Mouse (Mus musculus): ENCODE results near the gene Ncoa3. TPM values are rescaled to one million over a fixed set of nuclear protein-coding genes. Genes with fewer than 3 reads are reported as not detected.
"Not testable (repeated sequence)": the region's sequence is repeated elsewhere in the genome, so short reads cannot be mapped to it uniquely, and the experiment has no call there.

Gene Ncoa3
- total RNA-seq, 2 experiments from 2014 or later = 9.2 to 10.4 TPM

DNA sequence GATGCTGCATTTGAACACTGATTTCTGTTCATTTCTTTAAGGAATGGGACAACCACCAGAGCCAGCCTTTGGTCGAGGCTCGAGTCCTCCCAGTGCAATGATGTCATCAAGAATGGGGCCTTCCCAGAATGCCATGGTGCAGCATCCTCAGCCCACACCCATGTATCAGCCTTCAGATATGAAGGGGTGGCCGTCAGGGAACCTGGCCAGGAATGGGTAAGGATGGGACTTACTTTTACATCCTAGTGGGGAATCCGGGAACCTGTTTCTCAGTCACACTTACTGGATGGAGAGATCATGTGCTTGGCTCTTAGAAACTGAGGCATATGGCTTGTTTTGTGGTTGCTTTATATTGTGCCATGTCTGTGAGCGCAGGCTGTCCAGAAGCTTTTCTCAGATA lies 76.7 kb downstream of the Ncoa3 start:
- no peak for ATAC-seq (replicated peaks; ENCODE audit: low FRiP score, poor library complexity, severe bottlenecking)

DNA sequence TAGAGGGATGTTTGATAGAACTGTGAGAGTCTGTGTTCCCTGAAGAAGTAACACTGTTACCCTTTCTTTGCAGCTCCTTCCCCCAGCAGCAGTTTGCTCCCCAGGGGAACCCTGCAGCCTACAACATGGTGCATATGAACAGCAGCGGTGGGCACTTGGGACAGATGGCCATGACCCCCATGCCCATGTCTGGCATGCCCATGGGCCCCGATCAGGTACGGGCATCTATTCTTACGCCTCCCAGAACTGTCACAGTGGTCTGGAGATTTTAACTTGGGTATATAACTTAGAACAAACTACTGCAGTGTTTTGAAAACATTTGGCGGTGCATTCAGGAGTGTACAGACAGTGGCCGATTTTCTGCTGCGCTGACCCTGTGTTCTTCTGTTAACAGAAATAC lies 77.3 kb downstream of the Ncoa3 start:
- no peak for ATAC-seq (replicated peaks; ENCODE audit: low FRiP score, poor library complexity, severe bottlenecking)

DNA sequence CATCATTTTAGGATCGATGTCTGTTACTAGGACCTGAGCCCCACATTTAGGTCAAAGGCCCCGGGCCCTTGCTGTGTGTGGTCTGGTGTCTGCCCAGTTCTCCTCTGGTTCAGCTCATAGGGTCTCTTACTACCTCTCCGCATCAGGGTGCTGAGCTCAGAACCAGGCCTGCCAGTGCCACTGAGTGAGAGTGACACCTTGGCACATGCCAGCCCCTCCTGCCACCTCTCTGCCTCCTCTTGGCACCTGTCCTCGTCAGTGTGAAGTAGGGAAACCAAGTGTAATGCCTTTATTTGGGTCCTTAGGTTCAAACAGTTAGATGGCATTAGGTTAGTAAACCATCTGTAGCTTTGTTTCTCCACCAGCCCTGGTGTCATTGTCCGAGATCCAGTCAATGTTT lies 79.0 kb downstream of the Ncoa3 start:
- ATAC-seq (replicated peaks; ENCODE audit: low FRiP score, poor library complexity, severe bottlenecking) = no peak

DNA sequence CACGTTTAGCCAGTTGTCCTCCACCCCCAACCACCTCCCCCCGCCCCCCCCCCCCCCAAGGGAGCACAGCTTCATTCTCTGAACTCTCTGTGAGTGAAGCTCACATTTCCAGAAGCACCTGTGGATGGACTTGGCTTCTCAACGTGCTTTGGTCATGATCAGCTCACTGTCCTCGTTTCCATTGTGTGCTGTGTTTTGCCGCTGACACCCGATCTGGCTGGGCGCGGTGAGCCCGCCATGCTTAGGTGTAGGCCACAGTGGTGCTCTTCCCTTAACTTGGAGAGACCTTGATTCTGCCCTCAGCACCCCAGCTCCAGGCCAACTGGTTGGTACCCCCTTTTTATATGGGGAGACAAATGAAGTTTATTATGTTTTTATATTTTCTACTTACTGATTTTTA lies 79.5 kb downstream of the Ncoa3 start:
- ATAC-seq (replicated peaks; ENCODE audit: low FRiP score, poor library complexity, severe bottlenecking) = no peak

DNA sequence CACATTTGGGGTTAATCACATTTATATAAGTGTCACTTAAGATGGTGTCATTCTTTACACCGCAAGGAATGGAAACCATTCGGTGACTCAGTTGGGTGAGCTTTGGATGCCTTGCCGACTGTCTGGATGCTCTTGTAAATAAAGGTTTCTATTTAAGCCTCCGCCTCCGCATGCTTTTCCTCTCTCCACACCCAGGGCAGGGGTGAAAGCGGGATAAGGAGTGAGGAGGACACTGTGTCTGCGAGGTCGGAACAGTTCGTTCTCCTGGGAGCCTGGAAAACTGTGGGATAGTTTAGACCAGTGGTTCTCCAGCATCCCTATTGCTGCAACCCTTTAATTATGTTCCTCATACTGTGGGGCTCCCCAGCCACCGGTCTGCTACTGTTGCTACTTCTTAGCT lies 80.6 kb downstream of the Ncoa3 start:
- ATAC-seq (replicated peaks; ENCODE audit: low FRiP score, poor library complexity, severe bottlenecking) = no peak

DNA sequence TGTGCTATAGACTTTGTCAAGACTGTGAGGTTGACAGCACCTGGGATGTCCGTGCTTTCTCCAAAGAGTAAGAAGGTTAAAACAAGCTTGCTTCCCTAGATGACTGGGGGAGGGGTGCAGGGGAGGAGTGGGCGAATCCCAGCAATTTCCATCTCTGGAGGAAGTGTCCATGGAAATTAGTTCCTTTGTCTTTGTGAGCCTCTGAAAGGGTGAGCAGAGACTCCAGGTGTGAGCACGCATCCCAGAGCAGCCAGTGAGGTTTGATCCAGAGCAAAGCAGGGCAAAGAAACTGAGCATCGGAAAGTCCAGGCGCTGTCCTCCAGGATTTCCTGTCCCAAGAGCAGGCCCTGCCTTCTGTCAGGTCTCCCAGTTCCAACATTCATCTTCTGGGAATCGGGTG lies 81.9 kb downstream of the Ncoa3 start:
- ATAC-seq (replicated peaks; ENCODE audit: low FRiP score, poor library complexity, severe bottlenecking) = no peak

DNA sequence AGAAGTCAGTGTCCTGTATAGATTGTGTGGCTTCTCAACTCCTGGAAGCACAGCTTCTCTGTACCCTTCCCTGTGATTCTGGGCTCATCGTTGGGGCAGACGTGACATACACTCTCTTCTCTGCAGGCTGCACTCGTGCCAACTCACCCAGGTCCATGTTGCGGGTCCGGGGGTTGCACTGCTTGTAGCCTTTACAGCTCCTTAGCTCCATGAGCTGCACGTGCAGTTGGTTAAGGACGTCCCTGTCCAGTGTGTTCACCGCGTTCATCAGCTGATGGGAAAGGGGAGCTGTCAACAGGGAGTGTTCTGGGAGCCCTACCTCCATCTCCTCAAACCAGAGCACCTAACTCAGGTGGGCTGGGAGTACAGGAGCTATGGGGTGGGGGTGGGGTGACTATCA lies 84.9 kb downstream of the Ncoa3 start:
- no peak for ATAC-seq (replicated peaks; ENCODE audit: low FRiP score, poor library complexity, severe bottlenecking)

DNA sequence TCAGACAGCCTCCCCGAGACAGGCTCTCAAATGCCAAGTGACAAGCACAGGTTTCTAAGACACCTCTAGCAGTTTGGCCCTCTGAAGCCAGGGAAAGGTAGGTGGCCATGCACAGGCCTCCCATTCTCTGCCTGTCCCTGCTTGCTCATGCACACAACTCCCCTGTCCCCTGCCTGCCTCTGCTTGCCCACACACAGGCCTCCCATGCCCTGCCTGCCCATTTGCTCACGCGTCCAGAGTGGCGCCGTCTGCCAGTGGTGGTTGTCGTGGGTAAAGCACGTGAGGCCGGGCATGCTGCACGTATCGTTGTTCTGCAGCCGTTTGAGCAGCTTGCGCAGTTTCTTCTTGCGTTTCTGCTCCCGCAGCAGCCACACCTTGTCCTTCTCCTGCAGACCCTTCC lies 86.8 kb downstream of the Ncoa3 start:
- ATAC-seq (replicated peaks; ENCODE audit: low FRiP score, poor library complexity, severe bottlenecking) = no peak

DNA sequence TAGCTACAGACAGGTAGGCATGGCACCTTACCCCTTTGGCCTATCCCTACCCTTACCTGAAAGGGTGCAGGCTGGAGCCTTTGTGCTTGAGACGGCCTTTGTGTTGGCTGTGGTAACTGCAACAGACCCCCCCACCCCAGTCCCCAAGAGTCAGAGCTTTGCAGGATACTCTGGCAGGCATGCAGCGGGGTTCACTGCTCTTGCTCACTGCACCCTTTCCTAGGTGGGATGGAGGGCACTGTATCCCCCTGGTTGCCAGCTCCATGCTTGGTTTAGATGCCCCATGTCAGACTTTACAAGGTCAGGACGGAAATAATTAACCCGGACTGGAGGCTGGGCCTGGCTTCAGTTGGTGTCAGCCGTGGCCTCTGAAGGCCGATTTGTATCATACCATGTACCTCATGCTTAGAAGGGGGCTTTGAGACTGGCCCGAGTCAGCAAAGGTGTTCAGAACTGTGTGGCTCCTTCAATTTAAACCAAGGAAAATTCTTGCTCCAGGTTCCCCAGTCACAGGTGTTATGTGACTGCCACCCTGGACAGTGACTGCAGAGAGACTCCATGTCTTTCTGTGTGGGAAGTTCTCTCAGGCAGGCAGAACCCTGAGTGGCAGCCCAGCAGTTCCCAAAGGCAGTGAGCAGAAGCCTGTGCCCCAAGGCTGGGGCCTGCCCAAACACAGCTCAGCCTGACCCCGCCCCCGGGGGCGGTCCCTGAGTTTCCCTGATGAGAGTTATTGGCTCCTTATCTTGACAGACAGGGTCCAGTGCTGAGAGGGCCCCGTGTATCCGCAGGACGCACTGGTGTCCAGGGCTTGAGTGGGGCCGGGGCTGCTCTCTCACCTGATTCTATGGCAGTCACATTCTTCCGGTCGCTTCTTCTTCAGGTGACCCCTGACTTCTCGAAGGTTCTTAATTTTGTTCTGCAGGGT lies 87.8 kb downstream of the Ncoa3 start:
- no peak for ATAC-seq (replicated peaks; ENCODE audit: low FRiP score, poor library complexity, severe bottlenecking)

DNA sequence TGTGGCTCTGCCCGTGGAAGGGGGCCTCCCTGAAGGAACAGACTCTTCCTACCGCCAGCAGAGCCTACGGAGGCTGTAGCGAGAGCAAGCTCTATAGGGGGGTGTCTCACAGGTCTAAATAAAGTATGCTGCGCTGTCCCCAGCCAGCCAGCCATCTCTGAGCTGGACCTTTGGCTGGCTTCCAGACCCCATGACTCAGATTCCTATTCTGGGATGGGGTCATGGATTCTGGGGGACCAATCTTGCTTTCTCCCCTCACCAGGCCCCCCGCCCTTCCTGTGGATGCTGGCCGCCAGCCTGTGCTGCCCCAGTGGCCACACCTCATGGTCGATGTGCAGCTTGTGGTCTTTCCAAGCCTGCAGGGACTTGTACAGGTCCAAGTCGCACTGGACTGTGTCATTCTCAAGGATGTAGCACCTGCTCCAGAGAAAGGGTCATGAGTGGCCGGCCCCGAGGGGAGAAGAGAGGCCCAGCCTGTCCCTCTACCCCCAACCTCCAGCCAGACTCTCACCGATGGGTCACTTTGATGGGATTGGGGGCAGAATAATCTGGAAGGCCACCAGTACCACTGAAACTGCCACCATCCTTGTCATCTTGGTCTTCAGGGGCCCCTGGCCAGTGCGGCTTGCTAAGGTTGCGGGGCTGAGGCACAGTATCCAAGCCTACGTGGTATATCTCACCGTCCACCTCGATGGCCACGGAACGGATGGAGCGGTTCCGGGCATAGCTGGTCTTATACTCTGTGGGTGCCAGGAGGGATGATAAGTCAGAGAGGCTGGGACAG lies 88.7 kb downstream of the Ncoa3 start:
- ATAC-seq (replicated peaks; ENCODE audit: low FRiP score, poor library complexity, severe bottlenecking) = no peak

DNA sequence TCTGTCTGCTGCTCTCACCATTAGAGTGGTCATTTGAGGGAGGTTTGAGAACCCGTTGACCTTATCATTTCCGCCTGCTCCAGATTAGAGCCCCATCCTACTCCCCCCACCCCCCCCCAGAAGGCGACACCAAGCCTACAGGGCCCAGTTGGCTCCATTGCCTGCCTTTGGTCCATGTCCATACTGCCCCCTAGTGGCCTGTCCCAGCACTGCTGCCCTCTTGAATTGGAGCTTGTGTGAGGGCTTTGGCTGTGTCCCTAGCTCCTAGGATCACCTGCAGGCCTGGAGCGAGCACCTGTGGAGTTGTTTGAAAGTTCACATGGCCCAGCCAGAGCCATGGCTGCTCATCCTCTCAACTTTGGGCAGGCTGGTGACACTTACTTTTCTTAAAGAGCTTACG lies 89.8 kb downstream of the Ncoa3 start:
- peak; percentile 60 for ATAC-seq (replicated peaks; ENCODE audit: low FRiP score, poor library complexity, severe bottlenecking)

DNA sequence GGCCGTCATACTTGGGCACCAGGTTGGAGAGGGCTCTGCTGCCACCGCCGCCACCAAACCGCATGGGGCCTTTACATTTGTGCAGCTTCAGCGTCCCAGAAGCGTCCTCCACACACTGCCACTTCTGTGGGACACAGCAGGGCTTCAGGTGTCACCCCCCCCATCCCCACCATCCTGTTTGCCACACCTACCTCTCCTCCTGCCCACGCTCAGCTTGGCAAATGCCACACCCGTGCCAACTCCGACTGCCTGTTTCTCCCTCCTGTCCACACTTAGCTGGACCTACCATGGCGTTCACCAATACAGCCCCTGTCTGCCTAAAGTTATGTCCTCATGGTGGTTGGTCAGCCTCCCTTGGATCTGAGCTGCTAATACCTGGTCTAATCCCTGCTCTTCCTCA lies 90.2 kb downstream of the Ncoa3 start:
- no peak for ATAC-seq (replicated peaks; ENCODE audit: low FRiP score, poor library complexity, severe bottlenecking)

DNA sequence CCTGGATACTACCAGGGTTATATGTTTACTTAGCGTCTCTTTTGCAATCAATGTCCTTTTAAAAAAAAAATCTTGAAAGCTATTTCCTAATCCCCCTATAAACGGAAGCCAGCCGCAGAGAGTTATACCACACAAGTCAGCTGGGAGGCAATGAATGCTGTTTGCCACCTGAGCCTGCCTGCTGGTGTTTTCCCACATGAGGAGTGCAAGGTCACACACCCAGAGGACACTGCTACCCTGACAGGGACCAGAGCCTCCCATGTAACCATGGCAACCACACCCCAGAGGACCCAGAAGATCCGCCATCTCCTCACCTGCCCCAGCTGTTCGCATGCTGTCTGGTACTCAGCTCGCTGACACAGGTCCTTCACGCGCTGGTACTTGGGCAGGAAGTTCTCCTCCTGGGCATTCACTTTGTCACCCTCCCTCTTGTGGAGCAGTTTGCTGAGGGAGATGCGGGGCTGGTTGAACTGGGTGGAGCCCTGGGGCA lies 91.2 kb downstream of the Ncoa3 start:
- no peak for ATAC-seq (replicated peaks; ENCODE audit: low FRiP score, poor library complexity, severe bottlenecking)

DNA sequence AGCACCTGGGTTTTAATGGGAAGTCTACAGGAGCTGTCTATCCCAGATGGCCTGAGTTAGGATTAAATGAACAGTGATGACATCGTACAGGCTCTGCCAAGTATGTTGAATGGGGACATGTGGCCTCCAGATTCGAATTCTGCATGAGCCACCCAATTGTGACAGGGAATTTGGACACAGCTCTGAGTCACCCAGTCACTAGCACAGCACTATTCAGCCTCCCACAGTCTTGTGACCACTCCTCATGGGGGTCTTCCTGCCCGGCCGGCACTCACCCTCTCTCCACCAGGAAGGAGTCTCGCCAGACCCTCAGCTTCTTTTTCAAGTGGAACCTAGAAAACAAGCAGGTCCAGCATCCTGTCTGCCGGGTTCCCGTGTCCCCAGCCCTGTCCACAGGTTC lies 91.7 kb downstream of the Ncoa3 start:
- ATAC-seq (replicated peaks; ENCODE audit: low FRiP score, poor library complexity, severe bottlenecking) = no peak

DNA sequence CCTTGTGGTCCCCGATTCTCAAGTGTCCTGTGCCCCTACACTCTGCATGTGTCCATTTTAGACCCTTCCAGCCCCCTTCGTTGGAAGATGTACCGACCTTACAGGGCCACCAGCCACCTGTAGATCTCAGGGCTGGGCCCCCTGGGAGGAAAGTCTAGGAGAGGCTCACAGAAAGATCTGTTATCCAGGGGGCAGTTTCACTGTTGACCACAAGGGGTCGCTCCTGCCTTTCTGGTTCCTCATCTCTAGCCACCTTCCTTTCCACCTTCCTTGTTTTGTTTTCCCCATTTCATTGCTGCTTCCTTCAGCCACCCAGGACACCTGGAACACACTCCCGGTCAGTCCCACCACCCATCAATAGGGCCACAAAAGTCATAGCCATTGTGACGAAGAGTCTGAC lies 92.5 kb downstream of the Ncoa3 start:
- not testable (repeated sequence) for ATAC-seq (replicated peaks; ENCODE audit: low FRiP score, poor library complexity, severe bottlenecking)

DNA sequence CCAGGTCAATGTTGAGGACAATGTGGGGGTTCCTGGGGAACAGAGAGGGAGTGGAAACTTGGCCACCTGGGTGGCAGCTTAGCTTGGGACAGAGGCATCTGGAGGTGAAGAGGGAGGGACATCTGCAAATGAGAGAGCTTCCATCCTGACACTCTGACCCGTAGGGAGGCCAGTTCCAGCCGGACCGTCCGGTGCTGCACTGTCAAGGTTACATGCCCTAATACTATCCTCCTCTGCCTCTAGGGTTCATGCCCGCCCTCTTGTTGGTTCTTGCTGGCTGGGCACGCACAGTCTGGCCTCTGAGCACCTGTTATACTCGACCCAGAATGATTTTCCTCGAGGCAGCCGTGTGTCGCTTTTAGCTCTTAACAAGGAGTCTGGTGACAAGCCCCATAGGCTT lies 93.3 kb downstream of the Ncoa3 start:
- ATAC-seq (replicated peaks; ENCODE audit: low FRiP score, poor library complexity, severe bottlenecking) = no peak

DNA sequence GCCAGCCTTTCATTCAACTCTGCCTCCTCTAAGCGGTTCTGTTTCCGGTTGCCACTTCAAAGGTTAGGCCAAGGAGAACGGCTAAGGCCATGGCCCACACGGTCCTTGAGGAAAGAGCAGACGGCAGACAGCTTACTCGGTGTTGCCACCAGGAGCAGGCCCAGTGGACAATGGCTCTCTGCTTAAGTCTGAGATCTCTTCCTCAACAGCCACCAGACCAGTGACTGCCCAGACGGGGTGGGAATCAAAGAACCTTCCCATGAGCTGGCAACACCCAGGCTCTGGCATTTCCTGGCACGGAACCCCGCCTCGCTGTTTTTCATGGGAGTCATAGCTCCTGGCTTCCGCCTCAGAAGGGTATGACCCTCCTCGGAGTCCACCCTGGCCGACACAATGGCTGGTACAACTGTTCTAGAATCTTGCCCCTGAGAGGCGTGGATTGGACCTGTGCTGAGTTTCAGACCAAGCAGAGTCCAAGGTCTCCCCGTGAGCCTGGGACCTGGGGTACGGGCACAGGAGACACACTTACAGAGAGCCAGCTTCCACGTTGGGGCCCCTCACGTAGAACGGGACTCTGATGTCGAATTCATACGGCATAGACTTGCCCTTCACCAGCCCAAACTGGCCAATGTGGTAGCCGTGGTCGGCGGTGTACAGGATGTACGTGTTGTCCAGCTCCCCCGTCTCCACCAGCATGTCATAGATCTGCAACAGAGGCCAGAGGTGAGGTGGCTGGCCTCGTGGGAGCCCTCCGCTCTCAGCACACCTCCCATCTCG lies 94.2 kb downstream of the Ncoa3 start:
- ATAC-seq (replicated peaks; ENCODE audit: low FRiP score, poor library complexity, severe bottlenecking) = no peak

DNA sequence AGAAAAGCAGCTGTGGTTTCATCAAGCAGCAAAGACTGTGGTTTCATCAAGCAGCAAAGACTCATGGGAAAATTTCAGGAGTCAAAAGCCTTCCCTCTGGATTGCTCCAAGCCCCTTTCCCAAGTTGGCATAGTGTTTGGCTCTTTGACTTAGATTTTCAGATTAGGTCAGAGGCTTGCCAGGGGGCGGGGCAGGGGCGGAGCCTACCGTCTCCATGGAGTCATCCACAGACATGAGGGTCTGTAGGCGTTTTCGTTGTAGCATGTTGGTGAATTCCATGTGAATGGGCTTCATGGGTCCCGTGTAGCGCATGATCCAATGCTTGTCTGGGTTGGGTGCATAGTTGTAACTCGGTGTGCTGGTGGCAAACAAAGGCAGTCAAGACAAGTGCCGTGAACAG lies 96.6 kb downstream of the Ncoa3 start:
- no peak for ATAC-seq (replicated peaks; ENCODE audit: low FRiP score, poor library complexity, severe bottlenecking)

DNA sequence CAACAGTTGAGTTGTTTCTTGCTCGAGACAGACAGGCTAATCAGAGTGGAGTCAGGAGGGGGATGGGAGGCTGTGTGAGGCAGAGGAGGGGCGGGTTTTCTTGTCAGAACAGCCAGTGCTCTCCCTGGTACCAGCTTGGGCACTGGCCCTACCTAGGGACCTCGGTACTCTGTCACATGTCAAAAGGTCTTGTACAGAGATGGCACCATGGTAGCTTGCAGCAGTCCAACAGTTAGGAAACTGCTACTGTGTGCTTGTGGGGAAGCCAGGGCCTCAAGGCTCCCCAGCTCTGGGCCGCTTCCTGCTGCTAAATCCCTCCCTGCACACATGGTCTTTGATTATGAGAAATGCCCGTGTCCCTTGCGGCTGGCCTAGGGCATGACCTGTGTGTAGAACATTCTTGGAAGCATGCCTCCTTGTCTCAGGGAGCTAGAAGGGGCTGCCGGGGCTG lies 97.7 kb downstream of the Ncoa3 start:
- no peak for ATAC-seq (replicated peaks; ENCODE audit: low FRiP score, poor library complexity, severe bottlenecking)

DNA sequence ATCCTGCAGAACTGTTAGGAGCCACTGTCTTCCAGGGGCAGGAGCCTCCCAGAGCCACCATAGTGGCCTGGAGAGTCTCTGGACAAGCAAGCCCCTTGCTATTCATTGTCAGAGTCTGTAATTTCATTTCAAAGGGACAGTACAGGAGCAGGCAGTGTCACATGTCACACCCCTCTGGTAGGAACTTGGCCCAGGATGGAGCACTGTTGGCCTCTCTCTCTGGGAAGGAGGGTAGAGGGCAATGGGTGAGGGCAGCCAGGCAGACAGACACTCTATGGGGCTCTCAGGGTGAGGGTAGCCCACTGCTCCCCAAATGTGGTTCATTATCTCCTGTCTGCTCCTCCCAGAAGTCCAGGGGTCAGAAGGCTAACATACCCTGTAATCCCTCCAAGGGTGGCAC lies 99.2 kb downstream of the Ncoa3 start:
- no peak for ATAC-seq (replicated peaks; ENCODE audit: low FRiP score, poor library complexity, severe bottlenecking)

All from erythroblast, adult 5-6 weeks (primary cell).